Mouse (Mus musculus) frontal cortex, adult 2 months (tissue): ENCODE data around the gene Themis2. TPM values are rescaled to one million over a fixed set of nuclear protein-coding genes. Genes with fewer than 3 reads are reported as not detected.
"Not testable (repeated sequence)": the region's sequence is repeated elsewhere in the genome, so short reads cannot be mapped to it uniquely, and the experiment has no call there.

Experiments used
- DNase-seq, 2 experiments: peaks; one replicate each; pipeline ENCODE4 v3.0.0; 2022; ENCODE audit warnings: low spot score in 1 of 2; ENCODE audit errors: extremely low spot score in 1 of 2
- polyA plus RNA-seq: library from polyadenylated mRNA; depleted of rRNA; stranded (reverse); fragments of >200 nt; gene quantifications from 2 replicates; pipeline ENCODE4 v1.2.3, GENCODE M21; 2012

The Themis2 gene
- polyA plus RNA-seq, 1 experiment = 1.2 TPM

- no peak for DNase-seq
Observed at GRCm38 (mm10) chr4:132801176-132802077, 5.2 kb upstream of the Themis2 start.

DNA sequence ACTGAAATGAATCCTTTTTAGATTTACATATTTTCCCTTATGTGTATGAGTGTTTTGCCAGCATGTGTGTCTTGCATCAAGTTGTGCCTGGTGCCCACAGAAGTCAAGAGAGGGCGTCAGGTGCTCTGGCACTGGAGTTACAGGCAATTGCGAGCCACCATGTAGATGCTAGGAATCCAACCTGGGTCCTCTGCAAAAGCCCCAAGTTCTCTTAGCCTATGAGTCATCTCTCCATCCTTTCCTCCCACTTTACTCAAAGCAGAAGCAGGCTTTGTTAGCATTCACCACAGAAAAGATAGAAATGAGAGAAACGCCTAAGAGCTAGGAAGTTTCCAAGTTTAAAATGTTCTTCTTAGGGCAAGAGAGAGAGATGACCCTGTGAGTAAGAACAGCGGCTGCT lies 3.7 kb upstream of the Themis2 start:
- peak in 1 of 2 experiments; percentile 28 for DNase-seq

- not testable (repeated sequence) for DNase-seq
Observed at GRCm38 (mm10) chr4:132798666-132799065, 2.5 kb upstream of the Themis2 start.

- no peak for DNase-seq
Observed at GRCm38 (mm10) chr4:132798028-132798427, 1.8 kb upstream of the Themis2 start.

DNA sequence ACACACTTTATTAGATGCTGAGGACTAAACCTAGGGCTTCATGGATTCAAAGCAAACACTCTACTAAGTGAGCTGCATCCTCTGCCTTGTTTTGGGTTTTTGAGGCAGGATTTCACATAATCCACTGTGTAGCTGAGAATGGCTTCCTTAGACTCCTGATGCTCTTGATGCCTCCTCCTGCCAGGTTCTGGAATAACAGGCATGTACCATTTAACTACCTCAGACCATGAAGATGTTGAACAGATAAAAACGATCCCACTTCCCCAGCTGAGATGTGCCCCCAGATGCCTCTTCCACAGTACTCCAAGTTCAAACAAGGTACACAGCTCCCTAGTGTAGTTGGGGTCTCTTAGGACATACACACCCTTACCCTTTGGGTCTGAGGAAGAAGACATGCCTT lies 1.3 kb upstream of the Themis2 start:
- no peak for DNase-seq

GRCm38 (mm10) chr4:132795171-132795570 lies 1.0 kb downstream of the Themis2 start:
- DNase-seq = no peak

GRCm38 (mm10) chr4:132794760-132795159 lies 1.4 kb downstream of the Themis2 start:
- DNase-seq = no peak

GRCm38 (mm10) chr4:132794028-132794427 lies 2.2 kb downstream of the Themis2 start:
- DNase-seq = no peak

GRCm38 (mm10) chr4:132793322-132794004 lies 2.7 kb downstream of the Themis2 start:
- DNase-seq = not testable (repeated sequence)

DNA sequence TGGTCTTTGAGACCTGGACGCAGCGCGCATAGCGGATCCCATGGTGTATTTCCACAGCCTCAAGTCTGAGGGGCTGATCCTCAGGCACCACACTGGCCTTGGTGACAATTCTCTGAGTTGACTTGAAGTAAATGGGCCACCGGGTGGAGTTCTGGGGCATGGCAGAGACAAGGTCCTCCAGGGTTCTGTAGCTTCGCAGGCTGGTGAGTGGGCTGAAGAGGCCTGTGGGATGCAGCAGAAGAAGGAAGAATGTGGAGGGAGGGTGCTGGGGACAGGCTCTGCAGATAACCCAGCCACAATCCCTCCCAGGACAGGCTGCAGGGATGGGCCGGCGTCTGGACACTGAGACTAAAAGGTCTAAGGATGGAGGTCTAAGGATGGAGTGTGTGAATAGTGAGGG lies 6.5 kb downstream of the Themis2 start:
- no peak for DNase-seq

GRCm38 (mm10) chr4:132785228-132785627 lies 11.0 kb downstream of the Themis2 start:
- DNase-seq = no peak

GRCm38 (mm10) chr4:132783732-132784131 lies 12.5 kb downstream of the Themis2 start:
- no peak for DNase-seq

DNA sequence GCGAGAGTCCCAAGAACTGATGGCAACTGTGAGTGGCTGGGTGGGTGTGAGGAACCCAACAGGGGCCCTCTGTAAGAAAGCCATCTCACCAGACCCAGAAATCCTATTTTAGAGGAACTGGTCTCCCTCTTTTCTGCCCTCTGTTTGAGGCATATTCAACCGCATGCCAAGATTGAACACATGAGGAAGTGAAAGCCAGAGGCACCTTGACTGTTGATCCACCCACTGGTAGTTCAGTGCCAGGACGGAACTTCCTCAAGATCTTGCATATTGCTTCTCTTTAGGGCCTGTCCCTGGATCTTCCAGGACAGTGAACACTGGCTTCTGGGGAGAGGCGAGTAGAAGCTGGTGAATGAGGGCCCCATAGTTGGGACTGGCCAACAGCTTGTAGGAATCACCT lies 15.9 kb downstream of the Themis2 start:
- DNase-seq = no peak

DNA sequence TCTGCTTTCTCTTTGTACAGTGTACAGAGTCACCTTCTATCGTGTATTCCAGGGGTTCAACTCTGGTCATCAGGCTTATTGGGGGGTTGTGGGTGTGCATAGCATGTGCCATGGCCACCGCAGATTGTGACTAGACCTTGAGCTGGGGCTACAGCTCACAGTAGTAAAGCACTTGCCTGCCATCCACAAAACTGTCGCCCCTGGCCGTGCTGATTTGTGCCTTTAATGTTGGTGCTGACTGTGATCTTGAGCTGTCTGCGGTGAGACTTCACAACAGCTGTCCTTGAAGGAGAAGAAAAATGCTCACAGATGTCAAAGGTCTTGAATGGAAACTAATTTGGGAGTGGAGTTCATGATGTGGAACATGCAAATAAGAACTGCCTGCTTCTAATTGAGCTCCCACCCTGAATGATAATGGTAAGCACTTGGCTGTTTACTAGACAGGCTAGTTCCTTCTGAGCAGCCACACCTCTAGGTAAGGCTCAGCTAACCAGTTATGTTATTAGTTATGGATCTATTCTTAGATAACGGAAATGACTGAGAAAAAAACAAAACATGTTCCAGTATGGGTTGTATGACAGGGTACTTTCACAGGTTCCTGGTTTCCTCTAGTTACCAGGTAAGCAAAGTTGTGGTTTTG lies 17.5 kb downstream of the Themis2 start:
- DNase-seq = no peak

DNA sequence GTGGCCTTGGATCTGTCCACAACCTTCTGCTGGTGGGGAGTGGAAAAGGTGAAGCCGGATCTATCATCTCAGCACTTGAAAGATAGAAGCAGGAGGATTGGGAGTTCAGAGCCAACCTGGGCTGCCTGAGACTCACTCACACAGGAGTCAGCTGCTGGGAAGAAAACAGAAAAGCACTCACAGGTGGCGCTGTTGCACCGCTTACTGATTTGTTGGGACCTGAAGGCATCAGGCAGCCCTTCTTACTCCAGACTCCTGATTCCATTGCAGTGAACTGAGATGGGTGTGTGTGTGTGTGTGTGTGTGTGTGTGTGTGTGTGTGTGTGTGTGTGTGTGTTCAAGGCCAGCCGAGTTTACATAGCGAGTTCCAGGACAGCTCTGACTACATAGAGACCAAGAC lies 19.4 kb downstream of the Themis2 start:
- peak; percentile 59 to 93 for DNase-seq

DNA sequence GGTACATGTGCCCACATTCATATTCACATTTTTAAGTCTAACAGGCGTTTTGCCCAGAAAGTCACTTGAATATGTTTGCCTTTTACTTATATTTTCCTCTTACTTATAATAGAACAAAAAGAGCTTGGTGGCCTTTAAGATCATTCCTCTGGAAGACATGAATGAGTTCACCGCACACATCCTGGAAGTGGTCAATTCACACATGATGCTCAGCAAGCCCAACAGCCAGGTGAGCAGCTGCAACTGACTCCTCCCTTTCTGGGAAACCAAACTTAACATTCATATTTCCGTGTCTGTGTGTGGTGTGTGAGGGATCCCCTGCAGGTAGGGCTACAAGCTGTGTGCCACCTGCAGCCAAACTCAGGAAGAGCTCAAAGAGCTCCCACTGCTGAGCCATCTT lies 21.3 kb downstream of the Themis2 start:
- no peak for DNase-seq

GRCm38 (mm10) chr4:132771776-132772175 lies 24.4 kb downstream of the Themis2 start:
- DNase-seq = no peak

DNA sequence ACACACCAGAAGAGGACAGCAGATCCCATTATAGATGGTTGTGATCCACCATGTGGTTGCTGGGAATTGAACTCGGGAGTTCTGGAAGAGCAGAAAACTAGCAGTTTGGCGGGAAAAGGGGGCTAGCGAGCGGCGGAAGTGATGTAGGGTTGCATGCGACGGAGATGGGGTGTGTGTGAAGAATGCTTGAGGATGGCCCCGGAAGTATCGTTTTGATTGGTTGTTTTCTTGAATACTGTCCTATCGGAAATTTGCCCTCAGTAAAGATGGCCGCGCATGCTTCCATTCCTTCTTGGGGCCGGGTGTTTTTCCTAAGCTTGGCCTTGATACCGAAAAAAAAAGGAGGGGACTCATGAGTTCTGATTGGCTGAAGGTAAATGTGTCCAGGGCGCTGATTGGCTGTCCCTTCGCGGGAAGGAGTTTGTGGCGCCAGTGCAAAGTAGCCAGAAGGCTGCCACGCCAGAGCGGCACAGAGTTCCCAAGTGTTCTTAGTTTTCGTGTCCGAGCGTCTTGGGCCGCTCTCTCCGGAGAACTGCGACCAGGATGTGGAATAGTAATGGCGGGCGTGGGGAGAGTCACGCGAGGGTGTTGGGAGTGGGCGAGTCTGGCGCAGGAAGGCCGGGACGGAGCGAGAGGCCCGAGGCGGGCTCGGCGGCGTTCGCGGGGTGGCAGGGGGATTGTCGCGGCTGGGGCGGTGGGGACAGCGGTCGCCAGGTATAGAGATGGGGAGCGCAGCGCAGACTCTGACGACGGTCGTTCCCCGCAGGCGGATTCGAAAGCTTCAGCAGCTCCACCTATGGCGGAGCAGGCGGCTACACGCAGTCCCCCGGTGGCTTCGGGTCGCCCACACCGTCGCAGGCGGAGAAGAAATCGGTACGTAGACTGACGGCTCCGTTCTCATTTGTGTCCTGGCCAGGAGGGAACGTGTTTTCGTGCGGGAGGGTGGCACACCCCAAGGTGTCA lies 28.0 kb downstream of the Themis2 start, which contains the start of gene Rpa2:
Gene Rpa2, plus strand, starts transcription at position 419 of the 963 bp plus-strand sequence.
- DNase-seq = peak; percentile 99 to 100

DNA sequence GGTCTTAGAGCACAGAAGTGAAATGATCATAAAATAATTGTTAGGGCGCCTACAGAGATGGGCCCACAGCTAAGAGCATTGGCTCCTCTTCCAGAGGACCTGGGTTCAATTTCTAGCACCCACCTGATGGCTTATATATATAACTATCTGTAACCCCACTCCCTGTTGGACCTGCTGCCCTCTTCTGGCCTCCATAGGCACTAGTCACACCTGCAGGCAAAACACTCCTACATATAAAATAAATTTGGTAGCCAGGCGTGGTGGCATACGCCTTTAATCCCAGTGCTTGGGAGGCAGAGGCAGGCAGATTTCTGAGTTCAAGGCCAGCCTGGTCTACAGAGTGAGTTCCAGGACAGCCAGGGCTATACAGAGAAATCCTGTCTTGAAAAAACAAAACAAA lies 33.1 kb downstream of the Themis2 start:
- DNase-seq = not testable (repeated sequence)

GRCm38 (mm10) chr4:132762602-132763001 lies 33.6 kb downstream of the Themis2 start:
- no peak for DNase-seq
